Mouse (Mus musculus): ENCODE measurements around the gene Praf2.
"Not testable (repeated sequence)": the region's sequence is repeated elsewhere in the genome, so short reads cannot be mapped to it uniquely, and the experiment has no call there.

Gene Praf2

GRCm38 (mm10) chrX:7728215-7728921, at the start of gene Praf2:
Gene Praf2, plus strand, starts transcription at chrX:7728439.
- peak; percentile 87 to 90 for DNase-seq (ENCODE audit: inconsistent age in 2 of 2, low spot score in 1 of 2)

GRCm38 (mm10) chrX:7678986-7679385, 49.3 kb upstream of the Praf2 start:
- DNase-seq (ENCODE audit: inconsistent age in 2 of 2, low spot score in 1 of 2), result no peak

DNA sequence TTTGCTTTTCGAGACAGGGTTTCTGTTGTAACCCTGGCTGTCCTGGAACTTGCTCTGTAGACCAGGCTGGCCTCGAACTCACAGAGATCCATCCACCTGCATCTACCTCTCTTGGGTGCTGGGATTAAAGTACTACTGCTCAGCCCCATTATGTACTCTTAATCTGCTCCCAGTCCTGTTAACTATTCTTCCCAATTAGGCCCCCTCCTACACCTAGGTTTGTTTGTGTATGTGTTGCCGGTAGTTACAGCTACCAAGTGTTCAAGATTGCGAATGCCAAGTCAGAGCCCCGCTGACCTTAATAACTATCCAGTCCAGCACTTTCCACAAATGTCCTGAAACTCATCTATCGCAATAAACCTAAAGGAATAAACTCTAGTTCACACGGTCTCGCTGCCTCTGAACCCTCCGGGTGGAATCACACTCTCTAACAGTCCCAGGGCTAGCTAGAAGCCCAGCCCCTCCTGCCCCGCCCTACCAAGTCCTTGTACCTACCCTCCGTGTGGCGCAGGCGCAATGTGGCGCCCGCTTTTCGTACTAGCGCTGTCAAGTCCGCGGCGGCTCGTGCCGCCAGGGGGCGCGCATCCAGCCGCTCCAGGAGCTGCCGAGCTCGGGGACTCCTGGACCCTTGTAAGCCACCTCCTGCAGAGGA, 48.7 kb upstream of the Praf2 start:
- peak; percentile 92 to 95 for DNase-seq (ENCODE audit: inconsistent age in 2 of 2, low spot score in 1 of 2)

GRCm38 (mm10) chrX:7680057-7680412, 48.2 kb upstream of the Praf2 start:
- no peak for DNase-seq (ENCODE audit: inconsistent age in 2 of 2, low spot score in 1 of 2)

GRCm38 (mm10) chrX:7680864-7681263, 47.4 kb upstream of the Praf2 start, which contains the start of gene Magix:
Gene Magix, minus strand, starts transcription at chrX:7681251.
- no peak for DNase-seq (ENCODE audit: inconsistent age in 2 of 2, low spot score in 1 of 2)

- DNase-seq (ENCODE audit: inconsistent age in 2 of 2, low spot score in 1 of 2), result no peak
Observed at GRCm38 (mm10) chrX:7688321-7688720, 39.9 kb upstream of the Praf2 start.

- DNase-seq (ENCODE audit: inconsistent age in 2 of 2, low spot score in 1 of 2), result no peak
Observed at GRCm38 (mm10) chrX:7690486-7690885, 37.8 kb upstream of the Praf2 start.

GRCm38 (mm10) chrX:7692862-7693261, 35.4 kb upstream of the Praf2 start:
- peak in 1 of 2 experiments; percentile 60 for DNase-seq (ENCODE audit: inconsistent age in 2 of 2, low spot score in 1 of 2)

GRCm38 (mm10) chrX:7696520-7696919, 31.7 kb upstream of the Praf2 start:
- DNase-seq (ENCODE audit: inconsistent age in 2 of 2, low spot score in 1 of 2), result no peak

- DNase-seq (ENCODE audit: inconsistent age in 2 of 2, low spot score in 1 of 2), result peak; percentile 86 to 93
Observed at GRCm38 (mm10) chrX:7696954-7697381, 31.3 kb upstream of the Praf2 start, which contains the start of gene Gpkow. Gene Gpkow, plus strand, starts transcription at chrX:7697131.

DNA sequence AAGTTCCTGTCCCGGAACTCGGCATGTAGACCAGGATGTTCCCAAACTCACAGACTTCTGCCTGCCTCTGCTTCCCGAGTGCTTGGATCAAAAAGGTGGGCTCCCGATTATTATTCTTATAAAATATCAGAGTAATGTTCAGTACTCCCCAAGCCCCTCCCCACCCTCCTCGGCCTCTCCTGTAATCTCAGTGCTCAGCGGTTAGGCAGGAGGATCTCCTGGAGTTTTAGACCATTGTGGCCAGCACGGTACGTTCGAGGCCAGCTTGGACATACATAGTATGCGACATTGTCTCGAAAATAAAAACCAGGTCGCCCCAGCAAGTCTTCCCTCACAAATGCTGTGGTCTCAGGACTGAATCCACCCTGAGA, 14.5 kb upstream of the Praf2 start:
- DNase-seq (ENCODE audit: inconsistent age in 2 of 2, low spot score in 1 of 2), result peak in 1 of 2 experiments; percentile 46

DNA sequence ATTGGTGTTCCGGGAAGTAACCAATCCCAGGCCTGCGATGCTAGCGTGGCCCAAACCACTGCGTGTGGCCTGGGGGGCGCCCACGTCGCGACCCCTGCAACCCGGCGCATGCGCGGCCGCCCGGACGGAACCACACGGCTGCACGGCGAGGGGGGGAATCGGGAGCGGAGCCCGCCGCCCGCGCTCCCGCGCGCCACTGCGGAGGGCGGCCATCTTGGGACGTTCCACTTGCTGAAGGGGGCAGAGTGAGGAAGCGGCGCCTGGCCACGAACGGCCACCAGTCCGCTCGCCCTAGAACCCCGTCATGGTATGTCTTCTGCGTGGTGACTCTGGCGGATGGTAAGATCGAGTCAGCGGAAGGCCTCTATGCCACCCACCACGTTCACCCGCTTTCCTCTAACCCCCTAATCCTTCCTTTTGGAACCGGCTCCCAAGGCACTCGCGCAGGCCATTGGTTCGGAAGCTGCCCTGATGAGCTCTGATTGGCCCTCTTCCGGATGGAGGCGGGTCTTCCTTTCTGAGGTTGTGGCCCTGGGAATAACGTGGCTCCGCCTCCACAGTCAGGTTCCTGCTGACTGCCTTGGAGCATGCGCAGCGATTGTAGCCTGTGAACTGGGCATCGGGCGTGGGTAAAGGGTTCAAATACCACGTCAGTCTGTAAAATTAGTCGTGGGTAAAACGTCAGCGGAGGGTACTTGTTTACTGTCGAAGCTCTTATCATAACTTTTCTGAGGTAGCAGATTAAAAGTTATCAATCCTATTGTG, 13.9 kb upstream of the Praf2 start, which contains the start of gene Wdr45:
TSS of gene Wdr45 (plus strand) at position 199 of the 765 bp plus-strand sequence.
- DNase-seq (ENCODE audit: inconsistent age in 2 of 2, low spot score in 1 of 2), result peak; percentile 94 to 96

DNA sequence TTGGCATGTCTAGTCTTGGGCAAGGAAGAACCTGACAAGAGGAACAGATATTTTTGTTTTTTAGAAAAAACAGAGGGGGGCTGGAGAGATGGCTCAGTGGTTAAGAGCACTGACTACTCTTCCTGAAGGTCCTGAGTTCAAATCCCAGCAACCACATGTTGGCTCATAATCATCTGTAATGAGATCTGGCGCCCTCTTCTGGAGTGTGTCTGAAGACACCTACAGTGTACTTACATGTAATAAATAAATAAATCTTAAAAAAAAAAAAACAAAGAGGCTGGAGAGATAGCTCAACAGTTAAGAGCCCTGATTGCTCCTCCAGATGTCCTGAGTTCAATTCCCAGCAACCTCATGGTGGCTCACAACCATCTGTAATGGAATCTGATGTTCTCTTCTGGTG, 12.2 kb upstream of the Praf2 start:
- DNase-seq (ENCODE audit: inconsistent age in 2 of 2, low spot score in 1 of 2), result not testable (repeated sequence)

- peak; percentile 81 to 90 for DNase-seq (ENCODE audit: inconsistent age in 2 of 2, low spot score in 1 of 2)
Observed at GRCm38 (mm10) chrX:7721514-7722281, 6.5 kb upstream of the Praf2 start, which contains the start of gene Gm45208. Gene Gm45208, plus strand, starts transcription at chrX:7722245.

DNA sequence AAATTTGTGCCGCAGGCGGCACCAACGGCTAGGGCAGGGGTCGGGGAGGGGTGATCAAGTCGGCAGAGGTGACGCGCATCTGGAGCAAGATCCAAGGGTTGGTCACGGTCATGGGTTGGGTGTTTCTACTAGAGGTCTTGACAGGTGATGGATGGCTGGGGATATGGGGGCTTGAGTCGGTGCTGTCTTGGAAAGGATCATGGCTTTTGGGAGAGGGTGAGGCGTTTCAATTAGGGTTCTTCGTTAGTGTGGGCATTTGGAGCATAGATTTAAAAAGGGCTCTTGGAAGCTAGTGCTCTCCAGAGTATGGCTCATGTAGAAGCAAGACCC, 6.0 kb upstream of the Praf2 start:
- DNase-seq (ENCODE audit: inconsistent age in 2 of 2, low spot score in 1 of 2), result no peak

GRCm38 (mm10) chrX:7722691-7723090, 5.5 kb upstream of the Praf2 start:
- DNase-seq (ENCODE audit: inconsistent age in 2 of 2, low spot score in 1 of 2), result no peak

DNA sequence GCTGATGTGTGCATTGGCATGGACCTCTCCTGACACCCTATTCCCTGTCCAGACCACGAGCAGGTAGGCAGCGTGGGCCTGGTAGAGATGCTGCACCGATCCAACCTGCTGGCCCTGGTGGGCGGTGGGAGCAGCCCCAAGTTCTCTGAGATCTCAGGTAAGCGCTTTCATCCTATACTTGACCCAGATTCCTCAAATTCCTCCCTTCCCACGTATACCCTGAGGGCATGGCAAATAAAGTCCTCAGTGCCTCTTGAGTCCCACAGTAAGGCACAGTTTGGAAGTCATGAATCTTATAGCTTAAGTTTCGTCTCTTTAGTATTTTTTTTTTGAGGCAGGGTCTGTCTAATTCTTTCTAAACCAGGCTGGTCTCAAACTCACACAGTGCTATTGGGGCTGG, 4.1 kb upstream of the Praf2 start:
- DNase-seq (ENCODE audit: inconsistent age in 2 of 2, low spot score in 1 of 2), result no peak

- no peak for DNase-seq (ENCODE audit: inconsistent age in 2 of 2, low spot score in 1 of 2)
Observed at GRCm38 (mm10) chrX:7725841-7726240, 2.4 kb upstream of the Praf2 start.

GRCm38 (mm10) chrX:7727176-7727575, 1.1 kb upstream of the Praf2 start:
- peak; percentile 25 to 49 for DNase-seq (ENCODE audit: inconsistent age in 2 of 2, low spot score in 1 of 2)

GRCm38 (mm10) chrX:7728922-7729265, 655 bp downstream of the Praf2 start:
- no peak for DNase-seq (ENCODE audit: inconsistent age in 2 of 2, low spot score in 1 of 2)

DNA sequence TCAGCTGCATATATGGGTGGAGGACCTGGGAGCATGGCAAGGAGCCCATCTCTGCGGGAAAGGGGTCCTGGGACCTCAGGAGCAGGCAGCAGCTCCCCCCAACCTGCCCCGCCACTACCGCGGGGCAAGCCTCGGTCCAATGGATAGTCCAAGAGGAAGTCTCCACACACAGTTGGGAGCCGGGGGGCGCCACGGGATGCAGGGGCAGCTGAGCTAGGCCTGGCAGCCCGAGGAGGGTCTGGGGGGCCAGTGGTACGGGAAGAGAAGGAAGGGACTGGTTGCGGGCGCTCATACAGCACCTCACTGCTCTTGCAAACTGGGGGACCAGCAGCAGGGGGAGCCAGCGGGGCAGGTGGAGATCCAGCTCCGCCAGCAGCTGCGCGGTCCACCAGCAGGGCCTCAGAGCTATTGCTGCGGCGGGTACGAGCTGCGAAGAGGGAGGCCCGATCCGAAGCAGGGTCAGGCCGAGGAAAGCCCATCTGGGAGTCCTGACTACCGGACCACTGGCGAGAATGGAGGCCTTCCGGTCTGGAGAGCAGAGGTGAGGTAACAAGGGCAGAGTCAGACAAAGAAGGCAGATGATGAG, 5.4 kb downstream of the Praf2 start:
- DNase-seq (ENCODE audit: inconsistent age in 2 of 2, low spot score in 1 of 2), result peak; percentile 63 to 79
